Comparison of ENCODE assay signal across 9 mouse cellular contexts in the genomic region with DNA sequence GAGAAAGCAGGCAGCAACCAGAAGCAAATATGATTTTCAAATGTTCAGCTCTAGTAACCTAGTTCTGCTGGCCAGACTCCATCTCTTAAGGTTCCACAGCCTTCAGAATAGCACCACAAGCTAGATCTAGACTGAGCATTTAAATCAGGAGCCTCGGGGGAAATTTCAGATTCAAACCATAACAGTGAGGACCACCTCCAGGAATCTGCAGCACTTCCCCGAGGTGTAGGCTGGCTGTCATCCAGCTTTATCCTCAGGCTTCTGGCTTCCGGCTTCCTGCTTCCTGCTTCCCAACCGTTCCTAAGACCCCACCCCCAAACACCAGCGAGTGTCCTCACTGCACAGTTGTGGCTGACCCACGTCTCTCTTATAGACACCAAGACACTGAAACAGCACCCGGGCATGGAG.
A peak's percentile ranks its signal among the peaks of the same experiment; 100 is the strongest.
DNase-seq lines count a peak whose midpoint lies in the region; ATAC-seq and TF ChIP-seq lines count a peak whose summit lies in the region.
"Had no signal": no experiment of that assay in that cellular context is flagged by ENCODE, and none has a peak within 500 bp of the region (broad histone marks: within the 10 kb centered on the region; RNA-seq: fewer than 3 reads in every experiment).

No protein-coding gene starts in this region.

- TF ChIP-seq POLR2A in thymus, adult 2 months (IDR thresholded peaks at IDR 0.05; ENCODE audit: control insufficient read depth, extremely low read depth, insufficient read depth, low read length, poor library complexity), result no peak

- peak overlapping the region; percentile 7; the same call in 1 of the 2 replicates for H3K4me2 ChIP-seq in neural tube, embryonic 13.5 days
- H3K4me2 ChIP-seq in neural tube, embryonic 15.5 days, result no peak overlapping the region
- no peak overlapping the region for H3K4me2 ChIP-seq in limb, embryonic 12.5 days
- no peak overlapping the region for H3K4me2 ChIP-seq in stomach, postnatal 0 days (replicated peaks; ENCODE audit: low read depth)
- H3K4me2 ChIP-seq: liver, embryonic 13.5 days had no signal

- H3K9me3 ChIP-seq in neural tube, embryonic 13.5 days, result no peaks in the 10 kb centered on the region
- no peaks in the 10 kb centered on the region for H3K9me3 ChIP-seq in neural tube, embryonic 15.5 days (replicated peaks)
- 0 out of 2 replicates have a peak, but pooled peaks cover 4% of the 10 kb centered on the region for H3K9me3 ChIP-seq in limb, embryonic 12.5 days
- no peaks in the 10 kb centered on the region for H3K9me3 ChIP-seq in stomach, postnatal 0 days (ENCODE audit: control insufficient read depth, low read length)
- H3K9me3 ChIP-seq: liver, embryonic 13.5 days had no signal

- ATAC-seq in neural tube, embryonic 13.5 days (ENCODE audit: low read depth), result no peak
- no peak for ATAC-seq in neural tube, embryonic 15.5 days (ENCODE audit: low FRiP score)
- ATAC-seq in limb, embryonic 12.5 days (ENCODE audit: insufficient number of reproducible peaks, insufficient read depth, low FRiP score, low TSS enrichment, low read depth), result no peak
- ATAC-seq in stomach, postnatal 0 days (ENCODE audit: low FRiP score, low TSS enrichment), result peak; percentile 29; the same call in 1 of the 2 replicates

- no peaks in the 10 kb centered on the region for H3K27me3 ChIP-seq in neural tube, embryonic 13.5 days
- H3K27me3 ChIP-seq in neural tube, embryonic 15.5 days (replicated peaks), result no peaks in the 10 kb centered on the region
- no peaks in the 10 kb centered on the region for H3K27me3 ChIP-seq in limb, embryonic 12.5 days
- H3K27me3 ChIP-seq in stomach, postnatal 0 days (ENCODE audit: control insufficient read depth, insufficient read depth, low read length), result no peaks in the 10 kb centered on the region
- no peaks in the 10 kb centered on the region for H3K27me3 ChIP-seq in thymus, adult 2 months (ENCODE audit: control insufficient read depth, insufficient read depth, low read length)
- H3K27me3 ChIP-seq: liver, embryonic 13.5 days had no signal

- no peak overlapping the region for H3K9ac ChIP-seq in neural tube, embryonic 13.5 days
- H3K9ac ChIP-seq in neural tube, embryonic 15.5 days (replicated peaks), result no peak overlapping the region
- no peak overlapping the region for H3K9ac ChIP-seq in limb, embryonic 12.5 days (replicated peaks)
- H3K9ac ChIP-seq in stomach, postnatal 0 days (ENCODE audit: low read length), result no peak overlapping the region
- H3K9ac ChIP-seq: liver, embryonic 13.5 days had no signal

- WGBS in neural tube, embryonic 13.5 days, result 44% methylated on average over 7 of the region's 7 CpGs
- 51% methylated on average over 7 of the region's 7 CpGs for WGBS in neural tube, embryonic 15.5 days
- WGBS in limb, embryonic 12.5 days, result 35% methylated on average over 7 of the region's 7 CpGs
- 28% methylated on average over 7 of the region's 7 CpGs for WGBS in stomach, postnatal 0 days
- WGBS in thymus, adult 2 months, result 58% methylated on average over 7 of the region's 7 CpGs

- no peak overlapping the region for H3K4me3 ChIP-seq in neural tube, embryonic 13.5 days
- H3K4me3 ChIP-seq in neural tube, embryonic 15.5 days (replicated peaks), result no peak overlapping the region
- no peak overlapping the region for H3K4me3 ChIP-seq in limb, embryonic 12.5 days (replicated peaks)
- H3K4me3 ChIP-seq in stomach, postnatal 0 days (ENCODE audit: low read depth, low read length), result no peak overlapping the region
- no peak overlapping the region for H3K4me3 ChIP-seq in thymus, adult 2 months (ENCODE audit: control insufficient read depth, insufficient read depth, low read length)
- H3K4me3 ChIP-seq: liver, embryonic 13.5 days had no signal

- no peak overlapping the region for H3K27ac ChIP-seq in neural tube, embryonic 13.5 days (replicated peaks)
- H3K27ac ChIP-seq in neural tube, embryonic 15.5 days (replicated peaks), result no peak overlapping the region
- H3K27ac ChIP-seq in limb, embryonic 12.5 days, result peak overlapping the region; percentile 36; the same call in 1 of the 2 replicates
- H3K27ac ChIP-seq in stomach, postnatal 0 days (replicated peaks), result no peak overlapping the region
- H3K27ac ChIP-seq in thymus, adult 2 months (ENCODE audit: control insufficient read depth, insufficient read depth, low read length), result no peak overlapping the region
- H3K27ac ChIP-seq: liver, embryonic 13.5 days had no signal

- intact Hi-C loops in heart, postnatal 14 days (cut with DNase I), result no loop called here

- DNase-seq in heart, postnatal 14 days, result peak; percentile 36 to 57
- no peak for DNase-seq in stomach, postnatal 0 days (ENCODE audit: low spot score)
- no peak for DNase-seq in thymus, adult 2 months
- DNase-seq in layer of hippocampus, adult 9-11 months, result no peak
- DNase-seq in urinary bladder, postnatal 36 days (ENCODE audit: low spot score in 2 of 2), result no peak
- DNase-seq: liver, embryonic 13.5 days had no signal

- peaks cover 11% of the 10 kb centered on the region for H3K4me1 ChIP-seq in neural tube, embryonic 13.5 days (replicated peaks)
- no peaks in the 10 kb centered on the region for H3K4me1 ChIP-seq in neural tube, embryonic 15.5 days
- H3K4me1 ChIP-seq in limb, embryonic 12.5 days (replicated peaks), result peaks cover 32% of the 10 kb centered on the region
- no peaks in the 10 kb centered on the region for H3K4me1 ChIP-seq in stomach, postnatal 0 days (replicated peaks; ENCODE audit: control insufficient read depth, insufficient read depth)
- H3K4me1 ChIP-seq in thymus, adult 2 months (replicated peaks; ENCODE audit: control insufficient read depth, insufficient read depth, low read length), result no peaks in the 10 kb centered on the region
- H3K4me1 ChIP-seq: liver, embryonic 13.5 days had no signal

- no peaks in the 10 kb centered on the region for H3K36me3 ChIP-seq in neural tube, embryonic 13.5 days
- no peaks in the 10 kb centered on the region for H3K36me3 ChIP-seq in neural tube, embryonic 15.5 days
- peaks cover 12% of the 10 kb centered on the region; the same call in 1 of the 2 replicates for H3K36me3 ChIP-seq in limb, embryonic 12.5 days
- no peaks in the 10 kb centered on the region for H3K36me3 ChIP-seq in stomach, postnatal 0 days (ENCODE audit: control insufficient read depth, insufficient read depth, low read length)
- no peaks in the 10 kb centered on the region for H3K36me3 ChIP-seq in thymus, adult 2 months (ENCODE audit: control insufficient read depth, insufficient read depth, low read length)
- H3K36me3 ChIP-seq: liver, embryonic 13.5 days had no signal

- no peak for TF ChIP-seq EP300 in stomach, postnatal 0 days (optimal IDR thresholded peaks at IDR 0.05)

- TF ChIP-seq CTCF in stomach, postnatal 0 days (IDR thresholded peaks at IDR 0.05; ENCODE audit: low read depth), result no peak
- TF ChIP-seq CTCF in thymus, adult 2 months (IDR thresholded peaks at IDR 0.05; ENCODE audit: borderline replicate concordance, control insufficient read depth, extremely low read depth, insufficient read depth, low read length, poor library complexity), result no peak

Comparison
In these comparisons a context has a peak if more than half of its experiments do, and no peak if none do; other contexts are left out.
1. DNase-seq: peak in heart, postnatal 14 days (2 of 2); none in stomach, postnatal 0 days (single experiment), thymus, adult 2 months (single experiment), layer of hippocampus, adult 9-11 months (single experiment) and urinary bladder, postnatal 36 days (0 of 2).